Mouse (Mus musculus): ENCODE results near the gene Creg1.
"Not testable (repeated sequence)": the region's sequence is repeated elsewhere in the genome, so short reads cannot be mapped to it uniquely, and the experiment has no call there.

The Creg1 gene

DNA sequence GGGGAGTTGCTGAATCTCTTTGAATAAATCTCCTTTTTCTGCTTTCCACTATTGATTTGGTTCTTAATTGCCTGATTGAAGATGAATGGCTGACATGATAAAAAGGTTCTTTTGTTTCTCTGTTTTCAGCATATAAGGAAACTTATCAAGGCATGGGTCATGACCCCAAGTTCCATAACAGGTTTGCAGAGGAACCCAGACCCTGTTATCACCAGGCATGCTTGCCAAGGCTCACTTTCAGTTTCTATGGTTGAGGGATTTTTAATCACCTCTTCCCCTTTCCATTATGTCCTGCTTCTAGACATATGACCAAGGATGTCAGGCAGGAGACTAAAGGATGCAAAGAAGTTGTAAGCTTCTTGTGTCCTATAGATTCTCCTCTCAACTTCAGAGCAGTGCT lies 12.4 kb upstream of the Creg1 start:
- DNase-seq (ENCODE audit: low read depth in 2 of 2, low spot score in 2 of 2), result no peak

DNA sequence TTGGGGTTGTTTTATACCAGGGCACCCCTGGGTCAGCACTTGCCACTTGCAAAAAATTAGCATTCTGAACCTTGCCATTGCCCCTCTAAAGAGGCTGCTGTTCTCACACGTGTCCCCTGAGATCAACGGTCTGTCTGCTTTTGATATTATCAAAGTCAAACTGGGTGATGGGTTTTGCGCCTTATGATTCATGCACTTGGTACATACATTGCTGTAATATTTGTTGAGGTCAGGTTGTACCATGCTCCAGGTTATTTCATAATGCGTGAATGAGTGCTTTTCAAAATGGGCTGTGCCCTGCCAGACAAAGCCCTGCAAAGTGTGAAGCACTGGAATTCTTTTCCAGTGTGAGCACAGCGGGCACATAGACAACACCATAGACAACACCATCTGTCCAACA lies 11.7 kb upstream of the Creg1 start:
- DNase-seq (ENCODE audit: low read depth in 2 of 2, low spot score in 2 of 2), result no peak

DNA sequence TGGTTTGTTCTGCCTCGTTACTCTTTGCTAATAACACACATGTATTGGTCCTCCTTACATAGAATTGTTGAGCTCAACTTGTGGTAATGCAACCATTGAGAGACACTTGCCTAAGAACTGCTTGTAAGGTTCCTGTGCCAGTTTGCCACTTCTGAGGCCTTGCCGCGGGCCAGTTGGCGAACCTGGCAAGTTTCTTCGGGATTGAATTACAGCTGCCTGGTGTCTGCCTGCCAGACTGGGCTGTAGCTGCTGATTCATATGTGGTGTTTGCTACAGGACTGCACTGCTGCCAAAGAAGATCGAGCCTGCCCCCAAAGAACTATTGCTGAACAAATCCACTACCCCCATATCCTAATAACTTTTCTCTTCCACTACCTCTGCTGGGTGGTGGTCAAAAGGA lies 9.3 kb upstream of the Creg1 start:
- no peak for DNase-seq (ENCODE audit: low read depth in 2 of 2, low spot score in 2 of 2)

DNA sequence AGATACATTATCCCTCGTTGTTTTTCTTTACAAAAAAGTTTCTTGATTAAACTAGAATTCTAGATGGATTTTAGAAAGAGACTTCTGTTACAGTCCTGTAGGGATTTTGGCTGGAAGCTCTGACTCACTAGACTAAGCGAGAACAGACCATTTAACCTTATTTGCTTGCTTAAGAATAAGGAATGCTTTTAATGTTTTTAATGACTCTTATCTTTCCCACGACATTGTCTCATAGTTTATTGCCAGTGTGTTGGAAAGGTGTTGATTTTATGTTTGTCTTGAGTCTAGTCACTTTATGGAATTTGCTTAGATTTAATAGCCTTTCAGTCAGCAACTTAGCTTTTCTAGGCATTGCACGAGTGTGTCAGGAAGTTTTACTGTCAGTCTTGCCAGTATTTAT lies 8.4 kb upstream of the Creg1 start:
- no peak for DNase-seq (ENCODE audit: low read depth in 2 of 2, low spot score in 2 of 2)

DNA sequence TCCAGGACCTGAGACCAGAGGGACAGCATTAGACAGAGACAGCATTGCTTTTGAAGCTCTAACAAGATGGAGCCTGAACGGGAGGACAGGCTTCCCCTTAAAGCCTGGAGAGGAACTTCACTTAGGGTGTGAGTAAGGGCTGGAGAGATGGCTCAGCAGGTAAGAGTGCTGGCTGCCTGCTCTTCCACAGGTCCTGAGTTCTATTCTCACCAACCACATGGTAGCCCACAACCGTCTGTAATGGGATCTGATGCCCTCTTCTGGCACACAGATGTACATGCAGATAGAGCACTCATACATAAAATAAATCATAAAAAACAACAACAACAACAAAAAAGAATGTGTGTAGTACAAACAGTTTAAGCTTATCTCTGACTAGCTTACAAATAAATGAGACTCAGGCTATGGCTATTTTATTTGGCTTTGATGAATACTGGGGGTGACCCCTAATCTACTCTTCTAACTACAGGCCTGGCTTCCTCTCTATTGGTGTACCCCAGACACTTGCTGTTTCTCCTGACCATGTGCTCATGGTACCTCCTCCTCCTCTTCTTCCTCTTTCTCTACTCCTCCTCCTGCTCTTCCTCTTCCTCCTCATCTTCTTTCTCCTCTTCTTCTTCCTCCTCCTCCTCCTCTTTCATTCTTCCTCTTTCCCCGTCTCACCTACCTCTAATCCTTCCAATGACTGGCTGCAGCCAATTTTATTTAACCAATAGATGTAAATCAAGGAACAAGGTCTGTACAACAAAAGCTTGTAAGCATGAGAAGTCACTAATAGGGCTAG lies 1.8 kb upstream of the Creg1 start:
- DNase-seq (ENCODE audit: low read depth in 2 of 2, low spot score in 2 of 2), result no peak

DNA sequence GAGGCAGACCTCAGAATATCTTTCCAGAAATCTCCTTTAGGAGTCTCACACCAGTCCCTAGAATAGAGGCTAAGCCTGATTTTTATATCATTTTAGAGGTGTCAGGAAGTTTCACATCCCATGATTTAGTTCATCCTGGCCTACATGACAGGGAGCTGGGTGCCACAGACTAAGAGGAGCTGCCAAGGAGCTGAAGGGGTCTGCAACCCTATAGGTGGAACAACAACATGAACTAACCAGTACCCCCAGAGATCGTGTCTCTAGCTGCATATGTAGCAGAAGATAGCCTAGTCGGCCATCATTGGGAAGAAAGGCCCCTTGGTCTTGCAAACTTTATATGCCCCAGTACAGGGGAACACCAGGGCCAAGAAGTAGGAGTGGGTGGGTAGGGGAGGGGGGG lies 1.0 kb upstream of the Creg1 start:
- DNase-seq (ENCODE audit: low read depth in 2 of 2, low spot score in 2 of 2), result not testable (repeated sequence)

DNA sequence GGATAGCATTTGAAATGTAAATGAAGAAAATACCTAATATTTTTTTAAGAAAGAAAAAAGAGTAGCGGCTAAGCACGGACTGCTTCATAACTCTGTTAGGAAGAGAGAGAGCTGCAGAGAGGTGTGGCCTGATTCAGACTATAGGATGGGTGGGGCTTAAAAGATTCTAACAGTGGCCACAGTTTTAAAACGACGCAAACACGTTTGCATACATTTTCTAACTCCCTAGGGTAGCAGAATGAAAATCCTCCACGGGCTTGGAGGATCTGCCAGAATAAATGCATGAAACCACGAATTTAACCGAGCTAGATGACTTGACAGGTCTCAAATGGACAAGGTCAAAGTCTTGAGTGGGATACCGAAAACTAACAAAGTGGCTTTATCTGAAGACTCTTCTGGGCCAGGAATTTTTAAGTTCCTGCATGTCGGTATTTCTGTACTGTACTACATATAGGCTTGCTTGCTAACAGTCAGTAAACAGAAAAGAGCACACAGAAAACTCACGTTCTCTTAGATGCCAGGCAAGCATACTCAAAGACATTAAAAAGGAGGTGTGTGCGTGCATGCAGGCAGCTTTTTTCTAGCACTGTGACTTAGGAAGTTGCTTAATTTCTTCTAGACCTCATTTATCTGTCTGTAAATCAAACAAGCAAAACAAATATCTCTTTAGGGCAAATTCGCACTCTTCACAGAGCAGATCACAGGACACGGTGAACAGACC lies 472 bp upstream of the Creg1 start:
- no peak for DNase-seq (ENCODE audit: low read depth in 2 of 2, low spot score in 2 of 2)

DNA sequence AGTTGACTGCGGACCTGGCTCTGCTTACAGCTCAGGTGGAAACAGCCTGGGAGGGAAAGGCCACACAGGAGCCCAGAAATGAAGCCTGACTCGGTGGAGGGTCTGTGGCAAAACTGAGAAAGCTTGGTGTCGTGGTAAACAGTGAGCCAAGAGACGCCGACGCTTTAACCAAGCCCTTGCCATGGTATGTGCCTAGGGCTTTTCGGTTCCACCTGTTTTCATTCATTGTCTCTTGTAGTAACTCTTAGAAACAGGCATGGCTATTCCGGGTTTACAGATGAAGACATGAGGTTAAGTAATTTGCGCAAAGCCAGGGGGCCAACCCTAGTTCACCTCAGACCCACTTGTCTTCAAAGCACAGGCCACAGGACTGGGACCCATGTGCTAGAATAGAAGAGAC lies 1.0 kb downstream of the Creg1 start:
- no peak for DNase-seq (ENCODE audit: low read depth in 2 of 2, low spot score in 2 of 2)

DNA sequence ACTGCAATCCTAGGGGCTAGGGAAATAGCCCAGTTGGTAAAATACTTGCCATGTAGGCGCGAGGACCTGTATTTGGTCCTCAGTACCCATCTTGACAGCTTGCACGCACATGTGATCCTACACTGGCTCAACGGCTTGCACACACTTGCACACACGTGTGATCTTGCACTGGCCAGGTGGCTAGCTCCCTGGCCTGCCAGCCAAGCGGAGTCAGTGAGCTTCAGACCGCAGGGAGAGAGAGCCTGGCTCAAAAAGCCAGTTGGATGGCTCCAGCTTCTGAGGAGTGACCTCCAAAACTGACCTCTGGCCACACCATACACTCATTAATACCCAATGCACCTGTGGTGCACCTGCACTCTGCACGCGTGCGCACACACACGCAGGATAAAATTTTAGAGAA lies 1.5 kb downstream of the Creg1 start:
- no peak for DNase-seq (ENCODE audit: low read depth in 2 of 2, low spot score in 2 of 2)

DNA sequence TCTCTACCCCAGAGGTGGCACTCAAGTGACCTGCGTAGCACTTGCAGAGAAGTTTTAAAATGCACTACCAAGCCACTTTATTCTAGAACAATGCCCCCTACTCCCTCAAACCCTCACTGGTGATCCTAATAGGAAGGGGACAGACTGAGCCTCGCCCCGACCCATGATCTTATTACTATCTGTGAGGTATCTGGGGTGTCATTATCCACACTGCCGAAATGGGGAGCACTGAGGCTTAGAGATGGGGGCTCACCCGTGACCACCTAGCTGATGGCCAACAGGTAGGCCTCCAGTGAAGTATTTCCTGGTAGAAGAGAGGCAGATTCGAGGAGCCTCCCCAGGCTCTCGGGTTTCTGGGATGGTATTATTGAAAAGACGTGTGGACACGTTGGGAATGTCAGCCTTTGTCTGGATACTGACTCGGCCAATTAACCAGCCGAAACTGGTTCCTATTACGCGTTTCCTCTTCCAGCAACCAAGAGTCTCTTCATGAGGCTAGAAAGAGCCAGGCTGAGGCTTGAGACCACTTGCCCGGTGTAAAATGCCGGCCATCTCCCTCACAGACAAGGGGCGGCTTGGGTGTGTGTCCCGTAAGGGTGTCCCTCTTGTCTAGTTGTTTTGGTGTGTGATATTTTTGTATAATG lies 2.2 kb downstream of the Creg1 start:
- DNase-seq (ENCODE audit: low read depth in 2 of 2, low spot score in 2 of 2), result no peak

DNA sequence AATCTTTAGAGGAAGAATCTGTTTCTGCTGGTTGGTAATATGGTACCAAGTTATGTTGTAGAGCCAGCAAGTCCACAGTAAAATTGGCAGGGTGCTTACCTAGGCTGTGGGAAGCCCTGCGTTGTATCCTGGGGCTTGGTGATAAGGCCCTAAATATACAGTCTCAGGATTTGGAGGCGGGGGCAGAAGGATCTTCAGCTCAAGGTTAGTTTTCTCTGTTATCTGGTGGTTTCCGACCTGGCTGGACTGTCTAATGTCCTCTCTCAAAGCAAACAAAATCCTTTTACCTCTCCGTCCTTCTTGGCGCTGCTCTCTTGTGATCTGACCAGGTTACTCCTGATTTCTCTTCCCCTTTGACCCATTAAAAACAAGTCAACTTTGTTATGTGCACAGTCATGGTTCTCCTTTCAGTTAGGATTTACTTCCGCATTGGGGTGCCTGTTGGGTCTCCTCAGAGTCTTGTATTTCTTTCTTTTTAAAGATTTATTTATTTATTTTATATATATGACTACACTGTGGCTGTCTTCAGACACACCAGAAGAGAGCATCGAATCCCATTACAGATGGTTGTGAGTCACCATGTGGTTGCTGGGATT lies 2.8 kb downstream of the Creg1 start:
- DNase-seq (ENCODE audit: low read depth in 2 of 2, low spot score in 2 of 2), result no peak

DNA sequence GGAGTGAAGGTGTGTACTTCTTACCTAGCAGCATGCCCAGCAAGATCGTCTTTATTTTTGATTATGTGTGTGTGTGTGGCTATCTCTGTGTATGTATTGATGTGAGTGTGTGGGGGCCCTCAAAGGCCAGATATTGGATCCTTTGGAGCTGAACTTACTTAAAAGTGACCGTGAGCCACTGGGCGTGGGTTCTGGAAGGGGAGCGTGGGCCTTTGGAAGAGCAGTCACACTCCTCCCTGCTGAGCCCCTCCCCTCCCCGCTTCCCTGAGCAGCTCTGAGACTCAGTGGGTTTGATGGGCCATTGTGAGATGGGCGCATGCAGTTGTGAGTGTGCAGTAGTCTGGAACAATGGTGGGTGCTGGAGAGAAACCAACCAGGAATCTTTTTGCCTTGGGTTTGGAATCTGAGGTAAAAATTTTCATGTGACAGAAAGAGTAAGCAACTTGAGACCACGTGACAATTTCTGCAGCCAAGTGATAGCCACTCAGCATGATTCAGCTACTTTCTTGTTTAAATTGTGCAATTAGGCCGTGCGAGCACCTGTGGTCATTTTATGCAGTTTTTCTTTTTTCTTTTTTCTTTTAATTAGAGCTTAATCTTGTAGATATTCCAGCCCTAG lies 5.5 kb downstream of the Creg1 start:
- no peak for DNase-seq (ENCODE audit: low read depth in 2 of 2, low spot score in 2 of 2)

DNA sequence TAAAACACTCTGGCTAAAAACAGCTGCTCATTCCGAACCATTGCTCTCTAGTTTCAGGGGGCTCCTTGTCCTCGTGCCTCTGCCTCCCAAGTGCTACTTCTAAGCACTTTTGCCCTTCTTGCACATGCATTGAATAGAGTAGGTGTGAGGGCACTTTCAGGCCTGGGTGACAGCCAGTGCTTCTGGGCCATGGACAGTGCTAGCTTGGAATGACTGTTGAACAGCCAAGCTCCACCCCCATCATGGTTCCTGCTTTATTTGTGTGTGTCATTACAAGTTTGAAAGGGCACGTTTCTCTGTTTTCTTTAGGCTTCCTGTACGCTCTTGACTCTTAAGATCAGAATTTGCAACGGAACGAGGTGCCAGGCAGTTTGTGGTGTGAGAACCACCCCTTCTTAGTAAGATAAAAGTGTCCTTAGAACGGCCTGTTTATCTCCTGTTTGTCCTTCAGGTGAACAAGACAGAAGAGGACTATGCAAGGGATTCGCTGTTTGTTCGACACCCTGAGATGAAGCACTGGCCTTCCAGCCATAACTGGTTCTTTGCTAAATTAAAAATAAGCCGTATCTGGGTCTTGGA lies 6.7 kb downstream of the Creg1 start:
- DNase-seq (ENCODE audit: low read depth in 2 of 2, low spot score in 2 of 2), result no peak

DNA sequence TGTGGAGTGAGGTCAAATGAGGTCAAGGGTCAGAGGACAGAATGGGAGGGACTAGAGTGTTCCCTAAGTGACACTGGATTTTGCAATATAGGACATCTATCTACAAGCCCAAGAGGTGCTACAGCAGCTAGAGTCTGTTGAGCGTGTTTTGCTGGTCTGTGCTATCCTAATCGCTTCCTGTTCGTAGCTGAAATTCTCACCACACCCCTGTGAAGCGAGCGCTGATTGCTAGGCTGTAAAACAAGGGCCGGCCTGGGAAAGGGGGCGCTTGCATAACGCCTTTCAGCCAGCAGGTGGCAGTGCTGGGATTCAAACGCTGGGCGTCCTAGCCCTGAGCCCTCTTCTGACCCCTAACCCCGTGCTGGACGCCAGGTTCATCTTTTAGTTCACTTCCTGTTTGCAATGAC lies 7.9 kb downstream of the Creg1 start:
- peak; percentile 68 to 76 for DNase-seq (ENCODE audit: low read depth in 2 of 2, low spot score in 2 of 2)

DNA sequence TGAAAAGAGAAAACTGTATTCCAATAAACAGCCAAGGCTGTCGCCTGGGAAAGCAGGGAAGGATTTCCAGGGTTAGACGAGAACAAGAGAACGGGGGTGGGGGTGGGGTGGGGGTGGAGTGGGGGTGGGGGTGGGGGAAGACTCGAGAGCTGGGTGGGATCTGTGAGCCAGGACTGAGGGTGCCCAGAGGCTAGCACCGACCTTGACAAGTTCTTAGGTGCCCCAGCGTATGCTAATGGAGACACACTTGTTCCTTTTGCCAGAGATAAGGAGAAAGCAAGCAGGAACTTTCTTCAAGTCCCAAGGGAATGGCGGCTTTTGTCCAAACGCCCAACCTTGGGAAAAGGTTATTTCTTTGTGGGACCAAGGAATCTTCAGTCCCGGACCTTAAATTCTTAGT lies 8.5 kb downstream of the Creg1 start:
- DNase-seq (ENCODE audit: low read depth in 2 of 2, low spot score in 2 of 2), result no peak

DNA sequence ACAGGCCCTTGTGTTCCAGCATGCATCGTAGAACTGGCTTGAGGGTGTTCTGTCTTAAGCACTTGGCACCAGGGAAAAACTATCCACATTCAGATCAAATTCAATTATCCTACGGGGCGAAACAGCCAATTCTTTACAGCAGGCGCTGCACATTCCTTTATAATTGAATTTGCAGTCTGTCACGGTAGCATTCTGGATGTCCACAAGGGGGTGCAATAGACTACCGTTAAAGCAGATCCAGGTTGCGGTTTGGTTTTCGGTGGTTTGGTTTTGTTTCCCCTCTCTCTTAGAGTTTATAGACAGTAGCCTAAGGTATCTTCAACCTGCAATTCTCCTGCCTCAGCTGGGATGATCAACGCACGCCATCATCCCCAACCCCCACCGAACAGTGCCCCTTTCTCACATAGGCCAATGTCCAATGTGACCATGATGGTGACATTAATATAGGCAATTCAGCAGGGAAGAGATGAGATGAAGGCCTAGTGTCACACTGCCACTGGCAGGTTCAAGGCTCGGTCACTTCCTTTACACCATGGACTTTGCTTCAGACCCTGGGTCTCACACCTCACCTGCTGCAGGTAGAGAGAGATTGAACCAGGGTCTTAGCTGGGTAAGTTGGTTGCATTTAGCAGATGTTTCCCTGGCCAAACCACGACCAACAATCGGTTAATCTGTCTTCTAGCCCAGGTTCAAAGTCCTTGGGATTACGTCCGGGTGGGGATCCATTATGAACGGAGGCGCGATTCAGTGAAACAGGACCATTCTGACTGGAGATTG lies 12.2 kb downstream of the Creg1 start:
- DNase-seq (ENCODE audit: low read depth in 2 of 2, low spot score in 2 of 2), result peak; percentile 52 to 77

DNA sequence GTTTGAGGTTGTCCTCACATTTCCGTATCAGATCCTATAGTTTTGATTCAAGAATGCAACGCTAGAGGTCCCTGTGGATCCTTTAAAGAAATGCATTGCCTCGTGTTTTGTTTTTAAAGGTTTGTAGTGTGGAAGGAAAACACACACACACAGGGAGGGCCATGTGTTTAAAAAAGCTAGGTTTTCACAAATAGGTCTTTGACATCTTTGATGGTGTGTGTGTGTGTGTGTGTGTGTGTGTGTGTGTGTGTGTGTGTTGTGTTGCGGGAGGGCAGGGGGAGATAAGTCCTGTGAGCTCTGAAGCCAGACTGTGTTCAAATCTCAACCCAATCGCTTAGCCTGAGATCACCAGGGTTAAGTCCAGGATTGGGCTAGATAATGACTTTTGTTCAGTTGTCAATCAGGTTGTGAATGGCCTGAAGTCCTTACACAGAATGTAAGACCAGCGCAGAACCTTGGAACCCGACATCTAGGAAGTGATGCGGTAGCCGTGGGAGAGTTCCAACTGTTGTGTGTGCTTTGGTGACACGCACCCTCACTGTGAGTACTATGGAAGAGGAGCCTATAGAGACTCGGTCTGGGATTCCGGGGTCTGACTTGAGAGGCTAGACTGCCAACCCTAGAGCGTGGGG lies 16.5 kb downstream of the Creg1 start:
- peak; percentile 39 to 51 for DNase-seq (ENCODE audit: low read depth in 2 of 2, low spot score in 2 of 2)

DNA sequence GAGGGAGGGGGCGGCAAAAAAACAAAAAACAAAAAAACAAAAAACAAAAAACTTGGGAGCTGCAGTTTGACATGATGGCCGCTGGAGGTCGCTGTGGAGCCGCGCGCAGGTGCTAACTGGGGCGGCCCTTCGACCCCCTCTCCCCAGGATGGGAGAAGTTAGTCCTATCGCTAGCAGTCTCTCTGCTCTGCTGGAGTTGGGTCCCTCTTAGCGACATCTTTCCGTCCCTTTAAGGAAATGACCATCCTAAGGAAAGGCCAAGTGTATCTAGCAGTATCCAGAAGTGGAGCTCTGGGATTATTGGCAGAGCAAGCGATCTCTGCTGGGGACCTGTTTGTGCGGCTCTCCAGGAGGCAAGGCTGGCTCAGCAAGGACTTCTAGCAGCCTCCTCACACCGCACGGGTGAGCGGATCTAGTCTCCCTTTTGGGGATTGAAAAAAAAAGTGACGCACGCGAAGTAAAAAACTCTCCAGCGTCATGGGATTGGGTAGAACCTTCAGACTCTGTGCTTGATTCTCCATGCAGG lies 17.1 kb downstream of the Creg1 start:
- peak; percentile 55 to 64 for DNase-seq (ENCODE audit: low read depth in 2 of 2, low spot score in 2 of 2)

DNA sequence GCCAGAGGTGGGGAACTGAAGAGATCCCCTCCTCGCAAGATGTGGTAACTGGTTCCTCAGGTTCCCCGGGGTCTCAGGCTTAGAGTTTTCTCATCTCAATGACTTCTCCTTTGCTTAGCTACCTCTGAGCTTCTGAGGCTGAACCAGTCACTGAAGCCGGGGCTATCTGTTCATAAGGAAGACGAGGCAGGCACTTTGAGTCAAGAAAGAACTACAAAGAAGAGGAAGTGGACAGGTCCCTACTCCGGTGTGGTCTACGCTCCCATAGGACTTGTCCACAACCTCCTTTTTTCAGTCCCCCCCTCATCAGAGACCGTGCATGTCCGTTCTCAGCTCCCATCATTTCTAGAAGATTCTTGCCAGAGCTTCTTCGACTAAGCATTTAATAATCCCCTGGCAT lies 17.9 kb downstream of the Creg1 start:
- DNase-seq (ENCODE audit: low read depth in 2 of 2, low spot score in 2 of 2), result no peak

DNA sequence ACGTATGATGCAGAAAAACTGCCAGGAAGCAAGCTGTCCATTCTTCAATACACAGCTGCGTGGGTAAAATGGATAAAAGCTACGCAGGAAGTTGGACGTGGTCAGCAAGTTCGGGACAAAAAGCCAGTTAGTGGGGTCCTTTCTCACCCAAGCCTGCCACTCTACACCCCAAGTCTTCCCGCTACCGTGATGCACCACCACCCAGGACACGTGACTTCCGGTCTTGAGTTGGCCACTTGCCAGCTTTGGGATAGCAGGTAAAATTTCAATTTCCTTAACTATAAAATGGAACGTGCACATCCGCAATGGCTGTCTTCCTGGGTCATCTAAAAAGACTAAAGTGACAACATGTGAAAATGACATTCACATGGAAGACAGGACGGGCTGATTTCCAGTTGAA lies 18.4 kb downstream of the Creg1 start:
- DNase-seq (ENCODE audit: low read depth in 2 of 2, low spot score in 2 of 2), result no peak

Measured in CD8-positive naive resting alpha-beta T cell, adult 2 months (primary cell).